Mouse (Mus musculus): Measurements from ENCODE around the gene Rnd3.

DNA sequence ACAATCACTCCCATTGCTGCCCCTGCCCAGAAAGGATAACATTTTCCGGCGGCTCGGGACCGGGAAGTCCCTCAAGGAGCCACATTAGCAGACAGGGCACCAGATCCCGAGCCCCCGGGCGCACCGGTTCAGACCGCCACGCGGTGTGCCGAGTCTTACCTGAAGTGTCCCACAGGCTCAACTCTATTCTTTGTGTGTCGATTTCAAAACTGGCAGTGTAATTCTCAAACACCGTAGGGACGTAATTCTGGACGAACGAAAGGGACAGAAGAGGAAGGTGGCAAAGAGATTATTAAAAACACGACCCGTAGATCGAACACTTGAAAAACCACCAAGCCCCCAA is 875 bp downstream of the Rnd3 start:
- TF ChIP-seq GATA1 (IDR thresholded peaks at IDR 0.05; ENCODE audit: borderline replicate concordance, low read length) (no peak), FLI1 (IDR thresholded peaks at IDR 0.05; ENCODE audit: low read length) (no peak)
